Mouse (Mus musculus): ENCODE measurements around the gene Acsf3. TPM values are rescaled to one million over a fixed set of nuclear protein-coding genes. Genes with fewer than 3 reads are reported as not detected.

Acsf3 gene
- polyA plus RNA-seq, 1 experiment from 2014 or later = 21.8 TPM

- Histone ChIP-seq H3K27ac (no peak overlapping the region), H3K27me3 (replicated peaks) (no peaks in the 10 kb centered on the region), H3K4me1 (replicated peaks) (no peaks in the 10 kb centered on the region), H3K36me3 (0 out of 2 replicates have a peak, but pooled peaks cover 3% of the 10 kb centered on the region), H3K4me3 (replicated peaks) (no peak overlapping the region), H3K9me3 (no peaks in the 10 kb centered on the region), H3K9ac (no peak overlapping the region), H3K4me2 (replicated peaks) (no peak overlapping the region)
- 37% methylated on average over 13 of the region's 13 CpGs for WGBS
- ATAC-seq = no peak
These were observed 42.6 kb downstream of the Acsf3 start for GRCm38 (mm10) chr8:122817724-122818496.

GRCm38 (mm10) chr8:122819776-122820175, 44.5 kb downstream of the Acsf3 start:
- WGBS = 53% methylated on average over 11 of the region's 11 CpGs

DNA sequence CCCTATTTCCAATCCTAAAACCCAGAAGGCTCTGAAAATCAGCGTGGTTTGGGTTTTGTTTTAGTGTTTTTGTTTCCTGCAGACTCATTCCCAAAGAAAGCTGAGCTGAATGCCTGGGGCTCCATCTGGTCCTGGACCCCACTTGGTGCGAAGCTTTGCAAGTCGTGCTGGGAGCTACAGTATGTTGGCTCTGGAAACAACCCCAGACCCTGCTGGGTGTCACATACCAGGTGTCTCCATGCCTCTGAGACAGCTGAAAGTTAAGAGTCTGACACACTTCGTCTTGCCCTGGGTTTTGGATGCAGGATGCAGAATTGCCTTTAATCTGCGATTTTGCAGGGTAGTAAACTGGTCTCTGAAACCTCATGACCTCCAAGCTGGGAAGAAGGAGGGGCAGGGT, 49.3 kb downstream of the Acsf3 start:
- Histone ChIP-seq H3K9ac (no peak overlapping the region), H3K27me3 (replicated peaks) (no peaks in the 10 kb centered on the region), H3K4me1 (replicated peaks) (no peaks in the 10 kb centered on the region), H3K36me3 (no peaks in the 10 kb centered on the region), H3K9me3 (no peaks in the 10 kb centered on the region), H3K4me2 (replicated peaks) (no peak overlapping the region), H3K4me3 (replicated peaks) (no peak overlapping the region), H3K27ac (no peak overlapping the region)
- ATAC-seq = no peak
- 51% methylated on average over 5 of the region's 5 CpGs for WGBS

More at GRCm38 (mm10) chr8:122819776-122820175, 44.5 kb downstream of the Acsf3 start:
- H3K4me2 ChIP-seq (replicated peaks) = no peak overlapping the region
- H3K4me3 ChIP-seq (replicated peaks) = no peak overlapping the region
- no peak overlapping the region for H3K27ac ChIP-seq
- H3K9ac ChIP-seq = no peak overlapping the region
- 0 out of 2 replicates have a peak, but pooled peaks cover 3% of the 10 kb centered on the region for H3K36me3 ChIP-seq
- no peak for ATAC-seq
- no peaks in the 10 kb centered on the region for H3K4me1 ChIP-seq (replicated peaks)
- no peaks in the 10 kb centered on the region for H3K27me3 ChIP-seq (replicated peaks)
- H3K9me3 ChIP-seq = no peaks in the 10 kb centered on the region

GRCm38 (mm10) chr8:122824986-122825385, 49.7 kb downstream of the Acsf3 start:
- H3K27me3 ChIP-seq (replicated peaks) = no peaks in the 10 kb centered on the region
- no peaks in the 10 kb centered on the region for H3K36me3 ChIP-seq
- no peak overlapping the region for H3K27ac ChIP-seq
- no peak overlapping the region for H3K9ac ChIP-seq
- no peak overlapping the region for H3K4me2 ChIP-seq (replicated peaks)
- 82% methylated on average over 9 of the region's 9 CpGs for WGBS
- no peak for ATAC-seq
- H3K4me3 ChIP-seq (replicated peaks) = no peak overlapping the region
- no peaks in the 10 kb centered on the region for H3K9me3 ChIP-seq
- no peaks in the 10 kb centered on the region for H3K4me1 ChIP-seq (replicated peaks)

DNA sequence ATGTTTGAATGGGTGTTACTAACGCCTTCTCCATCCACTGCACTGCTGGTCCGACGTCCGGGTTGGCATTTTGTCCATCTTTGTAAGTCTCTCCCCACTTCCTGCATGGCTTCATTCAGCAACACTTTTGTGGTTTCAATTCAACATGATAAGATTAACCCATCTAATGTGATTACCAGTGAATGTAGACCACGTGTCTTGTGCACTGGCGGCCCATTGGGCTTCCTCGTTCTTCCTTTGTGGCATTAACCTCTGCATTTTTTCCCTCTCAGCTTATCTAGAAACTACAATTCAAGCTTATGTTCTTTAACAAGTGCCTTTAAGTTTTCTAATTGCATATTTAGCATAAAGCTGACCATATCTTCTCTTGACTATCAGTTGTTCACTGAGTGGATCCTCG, 50.1 kb downstream of the Acsf3 start:
- Histone ChIP-seq H3K9me3 (no peaks in the 10 kb centered on the region), H3K27ac (no peak overlapping the region), H3K36me3 (no peaks in the 10 kb centered on the region), H3K4me1 (replicated peaks) (no peaks in the 10 kb centered on the region), H3K4me3 (replicated peaks) (no peak overlapping the region), H3K9ac (no peak overlapping the region), H3K4me2 (replicated peaks) (no peak overlapping the region), H3K27me3 (replicated peaks) (no peaks in the 10 kb centered on the region)
- 77% methylated on average over 8 of the region's 8 CpGs for WGBS
- ATAC-seq = no peak

GRCm38 (mm10) chr8:122829396-122829795, 54.1 kb downstream of the Acsf3 start:
- ATAC-seq = no peak
- H3K36me3 ChIP-seq = no peaks in the 10 kb centered on the region
- no peak overlapping the region for H3K4me2 ChIP-seq (replicated peaks)
- no peaks in the 10 kb centered on the region for H3K4me1 ChIP-seq (replicated peaks)
- H3K9ac ChIP-seq = no peak overlapping the region
- H3K27me3 ChIP-seq (replicated peaks) = no peaks in the 10 kb centered on the region
- H3K27ac ChIP-seq = no peak overlapping the region
- H3K9me3 ChIP-seq = no peaks in the 10 kb centered on the region
- 66% methylated on average over 3 of the region's 3 CpGs for WGBS
- no peak overlapping the region for H3K4me3 ChIP-seq (replicated peaks)

- Histone ChIP-seq H3K27me3 (replicated peaks) (no peaks in the 10 kb centered on the region), H3K36me3 (no peaks in the 10 kb centered on the region), H3K27ac (no peak overlapping the region), H3K4me2 (replicated peaks) (no peak overlapping the region), H3K4me3 (replicated peaks) (no peak overlapping the region), H3K9me3 (no peaks in the 10 kb centered on the region), H3K9ac (no peak overlapping the region), H3K4me1 (replicated peaks) (no peaks in the 10 kb centered on the region)
- WGBS = 40% methylated on average over 8 of the region's 8 CpGs
- peak; percentile 78 for ATAC-seq
These were observed 55.2 kb downstream of the Acsf3 start for GRCm38 (mm10) chr8:122830349-122831061.

DNA sequence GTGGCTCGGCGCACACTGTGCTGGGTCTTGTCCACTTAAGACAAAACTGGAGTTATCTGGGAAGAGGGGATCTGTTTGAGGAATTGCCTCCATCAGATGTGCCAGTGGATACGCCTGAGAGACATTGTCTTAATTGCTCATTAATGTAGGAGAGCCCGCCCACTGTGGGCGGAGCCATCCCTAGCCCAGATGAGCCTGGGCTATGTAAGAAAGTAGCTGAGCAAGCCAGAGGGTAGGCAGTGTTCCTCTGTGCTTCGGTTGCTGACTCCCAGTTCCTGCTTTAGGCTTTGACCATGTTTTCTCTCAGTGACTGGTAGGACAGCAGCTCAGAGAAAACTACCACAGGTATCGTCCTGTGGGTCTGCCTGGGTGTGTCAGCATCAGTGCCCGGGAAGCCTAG, 59.1 kb downstream of the Acsf3 start:
- Histone ChIP-seq H3K9ac (no peak overlapping the region), H3K4me2 (replicated peaks) (no peak overlapping the region), H3K9me3 (no peaks in the 10 kb centered on the region), H3K27ac (no peak overlapping the region), H3K36me3 (no peaks in the 10 kb centered on the region), H3K27me3 (replicated peaks) (no peaks in the 10 kb centered on the region), H3K4me3 (replicated peaks) (no peak overlapping the region), H3K4me1 (replicated peaks) (no peaks in the 10 kb centered on the region)
- WGBS = 87% methylated on average over 8 of the region's 8 CpGs
- no peak for ATAC-seq

GRCm38 (mm10) chr8:122834971-122835370, 59.7 kb downstream of the Acsf3 start:
- no peak overlapping the region for H3K4me2 ChIP-seq (replicated peaks)
- H3K9me3 ChIP-seq = no peaks in the 10 kb centered on the region
- 33% methylated on average over 8 of the region's 8 CpGs for WGBS
- H3K4me1 ChIP-seq (replicated peaks) = no peaks in the 10 kb centered on the region
- no peak overlapping the region for H3K9ac ChIP-seq
- H3K27ac ChIP-seq = no peak overlapping the region
- no peaks in the 10 kb centered on the region for H3K36me3 ChIP-seq
- ATAC-seq = peak; percentile 65
- H3K27me3 ChIP-seq (replicated peaks) = no peaks in the 10 kb centered on the region
- H3K4me3 ChIP-seq (replicated peaks) = no peak overlapping the region

DNA sequence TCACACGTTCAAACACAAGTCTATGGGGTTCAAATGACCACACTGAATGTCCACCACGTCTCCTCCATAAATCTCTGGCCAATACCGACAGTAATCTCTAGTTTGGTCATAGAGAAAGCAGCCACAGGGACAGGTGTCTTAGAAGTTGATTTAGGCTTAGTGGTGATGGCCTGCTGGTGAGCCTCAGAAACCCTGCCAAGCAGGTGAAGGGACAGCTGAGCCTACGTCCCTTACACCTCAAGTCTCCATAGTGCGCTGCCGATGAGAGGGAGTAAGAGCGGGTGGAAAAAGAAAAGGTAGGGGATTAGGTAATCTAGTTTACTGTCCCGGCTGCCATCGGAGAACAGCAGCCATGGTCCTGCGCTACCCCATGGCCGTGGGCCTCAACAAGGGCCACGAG, 60.9 kb downstream of the Acsf3 start:
- no peak for ATAC-seq
- no peaks in the 10 kb centered on the region for H3K36me3 ChIP-seq
- WGBS = 84% methylated on average over 12 of the region's 12 CpGs

DNA sequence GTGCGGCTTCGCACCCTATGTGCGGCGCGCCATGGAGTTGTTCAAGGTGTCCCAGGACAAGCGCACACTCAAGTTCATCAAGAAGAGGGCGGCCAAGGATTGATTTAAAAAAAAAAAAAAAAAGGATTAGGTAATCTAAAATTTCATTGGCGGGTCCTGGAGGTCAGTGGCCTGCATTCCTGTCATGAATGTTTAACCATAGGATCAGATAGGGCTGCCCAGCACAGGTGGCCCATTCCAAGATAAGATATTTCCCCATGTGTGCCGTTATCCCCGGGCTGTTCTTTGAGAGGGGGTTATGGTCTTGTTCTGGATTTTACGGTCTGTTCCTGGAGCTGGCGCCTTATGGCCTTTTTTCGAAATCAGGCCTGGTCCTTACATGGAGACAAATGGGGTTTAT, 61.4 kb downstream of the Acsf3 start:
- Histone ChIP-seq H3K36me3 (no peaks in the 10 kb centered on the region), H3K4me2 (replicated peaks) (no peak overlapping the region), H3K27ac (no peak overlapping the region), H3K9ac (no peak overlapping the region), H3K9me3 (no peaks in the 10 kb centered on the region), H3K4me3 (replicated peaks) (no peak overlapping the region), H3K27me3 (replicated peaks) (no peaks in the 10 kb centered on the region), H3K4me1 (replicated peaks) (no peaks in the 10 kb centered on the region)
- ATAC-seq = peak; percentile 49; the same call in 1 of the 2 replicates
- WGBS = 78% methylated on average over 13 of the region's 13 CpGs

More for the DNA sequence above, 60.9 kb downstream of the Acsf3 start:
- H3K9ac ChIP-seq = no peak overlapping the region
- no peaks in the 10 kb centered on the region for H3K9me3 ChIP-seq
- H3K4me1 ChIP-seq (replicated peaks) = no peaks in the 10 kb centered on the region
- H3K4me3 ChIP-seq (replicated peaks) = no peak overlapping the region
- H3K4me2 ChIP-seq (replicated peaks) = no peak overlapping the region
- H3K27me3 ChIP-seq (replicated peaks) = no peaks in the 10 kb centered on the region
- no peak overlapping the region for H3K27ac ChIP-seq

DNA sequence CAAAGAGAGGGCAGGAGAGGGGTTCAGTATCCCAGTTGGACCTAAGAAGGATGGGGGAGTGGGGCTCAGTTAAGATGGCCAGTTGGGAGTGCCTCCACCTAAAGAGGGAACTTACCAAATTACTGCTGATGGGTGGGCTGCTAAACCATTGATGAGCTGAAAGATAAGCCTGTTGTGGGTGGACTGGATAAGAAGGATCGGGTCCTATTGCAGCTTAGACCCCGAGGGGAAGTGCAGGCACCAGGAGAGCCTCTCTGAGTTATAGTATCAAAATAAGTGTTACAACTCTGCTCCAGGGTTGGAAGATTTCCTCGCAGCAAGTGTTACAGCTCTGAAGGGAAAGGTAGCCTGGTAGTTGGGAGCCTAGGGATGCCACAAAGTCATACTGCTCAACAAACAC, 68.9 kb downstream of the Acsf3 start:
- 75% methylated on average over 3 of the region's 3 CpGs for WGBS
- ATAC-seq = no peak
- Histone ChIP-seq H3K36me3 (no peaks in the 10 kb centered on the region), H3K9ac (no peak overlapping the region), H3K4me3 (replicated peaks) (no peak overlapping the region), H3K27ac (no peak overlapping the region), H3K27me3 (replicated peaks) (no peaks in the 10 kb centered on the region), H3K4me2 (replicated peaks) (no peak overlapping the region), H3K9me3 (no peaks in the 10 kb centered on the region), H3K4me1 (replicated peaks) (peaks cover 8% of the 10 kb centered on the region)
